Mouse (Mus musculus) MEL (cell line): ENCODE measurements around the gene Rtl4. TPM values are rescaled to one million over a fixed set of nuclear protein-coding genes. Genes with fewer than 3 reads are reported as not detected.

ENCODE experiments used
- DNase-seq: peaks from one replicate; pipeline ENCODE4 v3.0.0; 2011; ENCODE audit warnings: low read depth, low spot score
- H3K27ac ChIP-seq: 2 replicates; pipeline ENCODE4 v1.5.1; 2012; ENCODE audit warnings: low read depth, mild to moderate bottlenecking, control low read depth, low read length, moderate library complexity; ENCODE audit not compliant: control insufficient read depth
- H3K27me3 ChIP-seq, 2 experiments: fragments of 150-350 bp in 1 of 2; sonication (generic) in 1 of 2; 2 replicates each; pipeline ENCODE4 v1.6.1; 2012; ENCODE audit warnings: low read length in 2 of 2, mild to moderate bottlenecking in 2 of 2, improper control_type of control experiment in 1 of 2, moderate library complexity in 1 of 2; ENCODE audit not compliant: insufficient read depth in 2 of 2, control insufficient read depth in 1 of 2
- H3K36me3 ChIP-seq, 2 experiments: 2 replicates each; pipeline ENCODE4 v1.6.1; 2012 to 2014; ENCODE audit warnings: low read length in 2 of 2, improper control_type of control experiment in 1 of 2, inconsistent platforms in 1 of 2, mild to moderate bottlenecking in 1 of 2; ENCODE audit not compliant: insufficient read depth in 2 of 2, control insufficient read depth in 1 of 2
- H3K4me1 ChIP-seq, 2 experiments: fragments of 150-350 bp in 1 of 2; sonication (generic) in 1 of 2; 2 replicates each; pipeline ENCODE4 v1.6.1; 2012; ENCODE audit warnings: low read length in 2 of 2, improper control_type of control experiment in 1 of 2, mild to moderate bottlenecking in 1 of 2; ENCODE audit not compliant: insufficient read depth in 2 of 2, control insufficient read depth in 1 of 2
- H3K4me3 ChIP-seq, 2 experiments: fragments of 150-350 bp in 1 of 2; sonication (generic) in 1 of 2; 2 replicates each; pipeline ENCODE4 v1.5.1; 2012; ENCODE audit warnings: low read depth in 2 of 2, low read length in 2 of 2, mild to moderate bottlenecking in 2 of 2, moderate library complexity in 2 of 2, control low read depth in 1 of 2, improper control_type of control experiment in 1 of 2; ENCODE audit not compliant: control insufficient read depth in 1 of 2, insufficient read depth in 1 of 2
- H3K79me2 ChIP-seq: 2 replicates; pipeline ENCODE4 v1.6.1; 2012; ENCODE audit warnings: mild to moderate bottlenecking, low read length, moderate library complexity; ENCODE audit not compliant: control insufficient read depth, poor library complexity, insufficient read depth
- H3K9ac ChIP-seq: 2 replicates; pipeline ENCODE4 v1.6.1; 2012; ENCODE audit warnings: low read depth, mild to moderate bottlenecking, control low read depth, low read length, moderate library complexity; ENCODE audit not compliant: control insufficient read depth, poor library complexity, severe bottlenecking
- H3K9me3 ChIP-seq: fragments of 150-350 bp; sonication (generic); replicated peaks from 2 replicates; pipeline ENCODE4 v1.6.1; 2012; ENCODE audit warnings: mild to moderate bottlenecking, low read length, improper control_type of control experiment, moderate library complexity; ENCODE audit not compliant: insufficient read depth
- BHLHE40 ChIP-seq: IDR thresholded peaks from 2 replicates; pipeline ENCODE4 v1.6.1; 2012; ENCODE audit warnings: low read depth, mild to moderate bottlenecking, inconsistent platforms, low read length, improper control_type of control experiment, borderline replicate concordance
- CHD2 ChIP-seq: IDR thresholded peaks from 2 replicates; pipeline ENCODE4 v1.6.1; 2011; ENCODE audit warnings: low read length, improper control_type of control experiment
- CTCF ChIP-seq, 3 experiments: IDR thresholded peaks in 2 of 3; conservative IDR thresholded peaks in 1 of 3; 2 replicates each; pipeline ENCODE4 v1.5.1; 2011 to 2012; ENCODE audit warnings: low read length in 3 of 3, low read depth in 2 of 3, mild to moderate bottlenecking in 2 of 3, improper control_type of control experiment in 1 of 3, inconsistent platforms in 1 of 3, mixed read lengths in 1 of 3, moderate library complexity in 1 of 3; ENCODE audit not compliant: control insufficient read depth in 1 of 3, insufficient read depth in 1 of 3, poor library complexity in 1 of 3, severe bottlenecking in 1 of 3
- E2F4 ChIP-seq: IDR thresholded peaks from 2 replicates; pipeline ENCODE4 v1.6.1; 2011; ENCODE audit warnings: low read depth, low read length, improper control_type of control experiment, borderline replicate concordance
- ELF1 ChIP-seq: IDR thresholded peaks from 2 replicates; pipeline ENCODE4 v1.6.1; 2014; ENCODE audit warnings: low read depth, mild to moderate bottlenecking, inconsistent platforms, low read length, improper control_type of control experiment, moderate library complexity
- GATA1 ChIP-seq: IDR thresholded peaks from 2 replicates; pipeline ENCODE4 v1.6.1; 2011; ENCODE audit warnings: low read depth, low read length, improper control_type of control experiment
- MYC ChIP-seq: IDR thresholded peaks from 2 replicates; pipeline ENCODE4 v1.6.1; 2011; ENCODE audit warnings: low read depth, mild to moderate bottlenecking, low read length, improper control_type of control experiment, moderate library complexity
- NELFE ChIP-seq: IDR thresholded peaks from 2 replicates; pipeline ENCODE4 v1.6.1; 2011; ENCODE audit warnings: low read depth, low read length, improper control_type of control experiment
- NRF1 ChIP-seq: IDR thresholded peaks from 2 replicates; pipeline ENCODE4 v1.6.1; 2014; ENCODE audit warnings: low read depth, mild to moderate bottlenecking, inconsistent platforms, low read length, improper control_type of control experiment, moderate library complexity; ENCODE audit not compliant: poor library complexity, insufficient read depth, severe bottlenecking
- POLR2A ChIP-seq, 2 experiments: IDR thresholded peaks; 2 replicates each; pipeline ENCODE4 v1.6.1; 2011 to 2012; ENCODE audit warnings: low read length in 2 of 2, mild to moderate bottlenecking in 2 of 2, control low read depth in 1 of 2, improper control_type of control experiment in 1 of 2, low read depth in 1 of 2, moderate library complexity in 1 of 2; ENCODE audit not compliant: control insufficient read depth in 1 of 2, insufficient read depth in 1 of 2, poor library complexity in 1 of 2
- POLR2AphosphoS2 ChIP-seq: IDR thresholded peaks from 2 replicates; pipeline ENCODE4 v1.6.1; 2011; ENCODE audit warnings: low read length, improper control_type of control experiment
- POLR2AphosphoS5 ChIP-seq: IDR thresholded peaks from 2 replicates; pipeline ENCODE4 v1.6.1; 2012; ENCODE audit warnings: low read depth, borderline replicate concordance, mild to moderate bottlenecking, inconsistent platforms, low read length, moderate library complexity, mixed read lengths
- SIN3A ChIP-seq: IDR thresholded peaks from 2 replicates; pipeline ENCODE4 v1.6.1; 2012; ENCODE audit warnings: low read length, improper control_type of control experiment, inconsistent platforms
- SMC3 ChIP-seq: IDR thresholded peaks from 2 replicates; pipeline ENCODE4 v1.6.1; 2011; ENCODE audit warnings: low read depth, low read length, improper control_type of control experiment
- TCF12 ChIP-seq: IDR thresholded peaks from 2 replicates; pipeline ENCODE4 v1.6.1; 2014; ENCODE audit warnings: low read depth, mild to moderate bottlenecking, inconsistent platforms, low read length, improper control_type of control experiment, moderate library complexity
- ZC3H11A ChIP-seq: IDR thresholded peaks from 2 replicates; pipeline ENCODE4 v1.6.1; 2012; ENCODE audit warnings: low read depth, mild to moderate bottlenecking, inconsistent platforms, low read length, improper control_type of control experiment
- ZMIZ1 ChIP-seq: IDR thresholded peaks from 2 replicates; pipeline ENCODE4 v1.6.1; 2012; ENCODE audit warnings: low read depth, mild to moderate bottlenecking, inconsistent platforms, low read length, improper control_type of control experiment, moderate library complexity
- ZNF384 ChIP-seq: IDR thresholded peaks from 2 replicates; pipeline ENCODE4 v1.6.1; 2012; ENCODE audit warnings: low read depth, mild to moderate bottlenecking, inconsistent platforms, low read length, improper control_type of control experiment
- polyA plus RNA-seq, 2 experiments: library from polyadenylated mRNA; stranded (reverse) in 1 of 2; unstranded in 1 of 2; fragments of >175 nt in 1 of 2; fragments of >200 nt in 1 of 2; gene quantifications; 2 replicates each; pipeline versions ENCODE4 v1.2.1 to v1.2.4; 2012; ENCODE audit warnings: low replicate concordance in 2 of 2, low read depth in 1 of 2; ENCODE audit not compliant: insufficient read length in 2 of 2, insufficient read depth in 1 of 2, missing spikeins in 1 of 2
- total RNA-seq: library from RNA; depleted of rRNA; stranded (reverse); fragments of 300-350 nt; gene quantifications from 2 replicates; pipeline ENCODE4 v1.2.3, GENCODE M21; 2012

Gene Rtl4
- total and polyA plus RNA-seq, 3 experiments = not detected

GRCm38 (mm10) chrX:144688142-144688206 is 733 bp upstream of the Rtl4 start, which contains the start of gene Trpc5:
TSS of gene Trpc5 (minus strand) at chrX:144688180.
- no peak within 1 kb of the TSS for H3K4me3 ChIP-seq
- DNase-seq = no peak
- no peak within 1 kb of the TSS for H3K9ac ChIP-seq
- H3K4me1 ChIP-seq = no peaks in the 10 kb centered on the region
- H3K79me2 ChIP-seq = no peaks in the 10 kb centered on the region
- no peaks in the 10 kb centered on the region; a peak in 1 of 4 replicates for H3K27me3 ChIP-seq
- H3K27ac ChIP-seq = no peak within 1 kb of the TSS
- TF ChIP-seq NRF1 (no peak), BHLHE40 (no peak), SIN3A (no peak), POLR2AphosphoS5 (no peak), ELF1 (no peak), SMC3 (no peak), ZNF384 (no peak), ZC3H11A (no peak)
- no peaks in the 10 kb centered on the region for H3K36me3 ChIP-seq
- no peaks in the 10 kb centered on the region for H3K9me3 ChIP-seq

- Histone ChIP-seq H3K9me3 (no peaks in the 10 kb centered on the region), H3K27me3 (no peaks in the 10 kb centered on the region), H3K27ac (no peak overlapping the region), H3K36me3 (no peaks in the 10 kb centered on the region)
- no peak for DNase-seq
- TF ChIP-seq SMC3 (no peak), ZC3H11A (no peak), CHD2 (no peak), POLR2AphosphoS2 (no peak), POLR2A (IDR thresholded peaks at IDR 0.05; ENCODE audit: control insufficient read depth in 1 of 2, insufficient read depth in 1 of 2, low read depth in 1 of 2, low read length in 2 of 2, poor library complexity in 1 of 2) (no peak), TCF12 (no peak), MYC (no peak), ZNF384 (no peak), E2F4 (no peak), GATA1 (no peak), ZMIZ1 (no peak)
- TF ChIP-seq, all 39 proteins: peak for 0
- Histone ChIP-seq H3K9ac (no peak overlapping the region), H3K79me2 (no peaks in the 10 kb centered on the region), H3K4me1 (no peaks in the 10 kb centered on the region), H3K4me3 (no peak overlapping the region)
These were observed 582 bp downstream of the Rtl4 start for GRCm38 (mm10) chrX:144689119-144689858.

- H3K4me3 ChIP-seq = no peak overlapping the region
- no peak for DNase-seq
- H3K9ac ChIP-seq = no peak overlapping the region
- H3K27ac ChIP-seq = no peak overlapping the region
- no peaks in the 10 kb centered on the region for H3K79me2 ChIP-seq
- H3K36me3 ChIP-seq = no peaks in the 10 kb centered on the region
- TF ChIP-seq CHD2 (no peak), ELF1 (no peak), POLR2AphosphoS5 (no peak), GATA1 (no peak), TCF12 (no peak), NELFE (no peak), CTCF (IDR thresholded peaks at IDR 0.05 in 2 of 3, conservative IDR thresholded peaks at IDR 0.05 in 1 of 3; ENCODE audit: control insufficient read depth in 1 of 3, insufficient read depth in 1 of 3, low read depth in 2 of 3, low read length in 3 of 3, poor library complexity in 1 of 3, severe bottlenecking in 1 of 3) (no peak)
- no peaks in the 10 kb centered on the region for H3K9me3 ChIP-seq
- no peaks in the 10 kb centered on the region for H3K4me1 ChIP-seq
- H3K27me3 ChIP-seq = no peaks in the 10 kb centered on the region
These were observed 1.1 kb downstream of the Rtl4 start for GRCm38 (mm10) chrX:144689859-144690181.
